Mouse (Mus musculus) lung, postnatal 0 days (tissue): ENCODE results near the gene Atp5h.

ENCODE experiments used
- CTCF ChIP-seq: IDR thresholded peaks from 2 replicates; pipeline ENCODE4 v1.5.1; 2016; ENCODE audit warnings: antibody characterized with exemption, mild to moderate bottlenecking
- EP300 ChIP-seq: IDR thresholded peaks from 2 replicates; pipeline ENCODE4 v1.6.1; 2016; ENCODE audit warnings: antibody characterized with exemption, mild to moderate bottlenecking, control low read depth

DNA sequence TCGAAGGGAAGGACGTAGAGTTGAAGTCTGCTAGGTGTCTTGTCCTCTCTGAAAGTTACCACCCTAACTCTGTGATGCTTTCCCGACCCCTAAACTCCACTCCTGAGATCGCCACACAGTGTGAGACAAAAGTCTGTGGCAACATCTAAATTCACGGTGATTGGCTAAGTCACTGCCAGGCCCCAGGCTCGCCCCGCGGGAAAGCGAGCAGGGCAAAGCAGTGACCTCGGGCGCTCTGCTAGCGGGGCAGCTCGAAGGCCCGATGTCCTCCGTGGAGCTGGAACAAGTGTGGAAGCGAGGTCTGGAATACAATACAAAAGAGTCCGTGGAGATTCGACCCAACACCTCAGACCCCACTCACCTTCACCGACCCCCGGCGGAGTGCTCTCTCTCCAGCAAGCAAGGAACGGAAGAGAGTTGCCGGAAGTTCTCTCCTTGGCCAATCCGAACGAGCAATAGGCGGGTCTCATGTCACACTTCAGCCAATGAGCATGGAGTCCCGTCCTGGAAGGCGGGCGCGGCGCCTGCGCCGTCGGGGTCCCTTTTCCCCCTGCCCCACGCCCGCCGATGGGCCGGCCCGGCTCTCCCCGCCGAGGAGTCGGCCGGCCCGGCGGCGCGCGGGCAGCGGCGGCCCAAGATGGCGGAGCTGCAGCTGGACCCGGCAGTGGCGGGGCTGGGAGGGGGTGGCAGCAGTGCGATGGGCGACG, at the start of gene Atp5h, which contains the start of gene Kctd2:
- TF ChIP-seq CTCF, result no peak
- TF ChIP-seq EP300, result no peak
